Mouse (Mus musculus): ENCODE results near the gene Slc35f3. TPM values are rescaled to one million over a fixed set of nuclear protein-coding genes. Genes with fewer than 3 reads are reported as not detected.
"Not testable (repeated sequence)": the region's sequence is repeated elsewhere in the genome, so short reads cannot be mapped to it uniquely, and the experiment has no call there.

Slc35f3 gene
- total and polyA plus RNA-seq, 2 experiments from 2014 or later: 6.1 to 6.5 TPM

DNA sequence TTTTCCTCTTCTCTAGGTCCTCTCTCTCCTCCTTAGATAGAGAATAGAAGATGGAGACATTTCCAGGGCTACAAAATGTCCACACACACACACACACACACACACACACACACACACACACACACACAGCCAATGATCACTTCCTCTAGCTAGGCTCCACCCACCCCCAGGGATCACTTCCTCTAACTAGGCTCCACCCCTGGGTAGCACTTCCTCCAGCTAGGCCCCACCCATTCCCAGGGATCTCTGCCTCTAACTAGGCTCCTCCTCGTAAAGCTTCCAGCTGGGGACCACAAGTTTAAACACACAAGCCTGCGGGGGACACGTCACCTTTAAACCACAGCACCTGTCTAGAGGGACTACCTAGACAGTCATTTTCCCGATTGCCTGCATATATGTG, 89.2 kb downstream of the Slc35f3 start:
- no peaks in the 10 kb centered on the region for H3K4me1 ChIP-seq (ENCODE audit: insufficient read depth, low read length)
- DNase-seq (ENCODE audit: low spot score) (no peak), ATAC-seq (peak; percentile 25; the same call in 1 of the 2 replicates)
- H3K27me3 ChIP-seq (ENCODE audit: insufficient read depth, low read length): no peaks in the 10 kb centered on the region
- H3K9ac ChIP-seq (replicated peaks; ENCODE audit: low read length): no peak overlapping the region
- H3K4me3 ChIP-seq (ENCODE audit: low read length): no peak overlapping the region
- H3K9me3 ChIP-seq (ENCODE audit: low read length): no peaks in the 10 kb centered on the region
- TF ChIP-seq CTCF (IDR thresholded peaks at IDR 0.05; ENCODE audit: low read depth): no peak
- WGBS: 92% methylated on average over 4 of the region's 4 CpGs
- no peak overlapping the region for H3K27ac ChIP-seq
- H3K4me2 ChIP-seq (ENCODE audit: low read depth, low read length): no peak overlapping the region
- no peaks in the 10 kb centered on the region for H3K36me3 ChIP-seq (ENCODE audit: insufficient read depth, low read length)

GRCm38 (mm10) chr8:126391541-126391940, 93.2 kb downstream of the Slc35f3 start:
- TF ChIP-seq CTCF (IDR thresholded peaks at IDR 0.05; ENCODE audit: low read depth): no peak
- no peak overlapping the region for H3K9ac ChIP-seq (replicated peaks; ENCODE audit: low read length)
- 37% methylated on average over 2 of the region's 2 CpGs for WGBS
- H3K4me3 ChIP-seq (ENCODE audit: low read length): no peak overlapping the region
- no peaks in the 10 kb centered on the region for H3K36me3 ChIP-seq (ENCODE audit: insufficient read depth, low read length)
- H3K27ac ChIP-seq: no peak overlapping the region
- no peaks in the 10 kb centered on the region for H3K4me1 ChIP-seq (ENCODE audit: insufficient read depth, low read length)
- H3K27me3 ChIP-seq (ENCODE audit: insufficient read depth, low read length): no peaks in the 10 kb centered on the region
- H3K9me3 ChIP-seq (ENCODE audit: low read length): no peaks in the 10 kb centered on the region
- DNase-seq (ENCODE audit: low spot score) (peak; percentile 68), ATAC-seq (peak; percentile 57)
- no peak overlapping the region for H3K4me2 ChIP-seq (ENCODE audit: low read depth, low read length)

GRCm38 (mm10) chr8:126395386-126395785, 97.0 kb downstream of the Slc35f3 start:
- DNase-seq (ENCODE audit: low spot score): no peak
- Histone ChIP-seq H3K4me3 (ENCODE audit: low read length) (no peak overlapping the region), H3K36me3 (ENCODE audit: insufficient read depth, low read length) (no peaks in the 10 kb centered on the region), H3K9me3 (ENCODE audit: low read length) (no peaks in the 10 kb centered on the region), H3K4me2 (ENCODE audit: low read depth, low read length) (no peak overlapping the region), H3K4me1 (ENCODE audit: insufficient read depth, low read length) (no peaks in the 10 kb centered on the region), H3K9ac (replicated peaks; ENCODE audit: low read length) (no peak overlapping the region), H3K27ac (no peak overlapping the region), H3K27me3 (ENCODE audit: insufficient read depth, low read length) (no peaks in the 10 kb centered on the region)
- WGBS: 66% methylated on average over 9 of the region's 9 CpGs
- ATAC-seq: no peak
- TF ChIP-seq CTCF (IDR thresholded peaks at IDR 0.05; ENCODE audit: low read depth): no peak

DNA sequence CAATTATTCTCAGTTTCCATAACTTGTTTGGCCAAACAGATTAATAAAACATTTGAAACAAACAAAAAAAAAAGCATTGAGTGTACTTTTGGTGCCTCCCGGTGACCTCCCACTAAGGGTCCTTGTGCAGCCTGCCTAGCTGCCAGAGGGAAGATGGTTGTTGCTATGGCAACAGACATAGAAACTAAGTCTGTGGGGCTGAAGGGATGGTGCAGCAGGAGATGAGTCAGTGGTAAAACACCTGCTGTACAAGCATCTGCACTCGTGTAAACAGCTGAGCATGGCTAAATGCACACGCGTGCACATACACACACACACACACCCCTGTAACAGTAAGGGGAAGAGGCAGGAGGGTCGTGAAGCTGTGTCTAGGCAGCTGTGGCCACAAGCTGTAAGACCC, 97.6 kb downstream of the Slc35f3 start:
- Histone ChIP-seq H3K36me3 (ENCODE audit: insufficient read depth, low read length) (no peaks in the 10 kb centered on the region), H3K4me1 (ENCODE audit: insufficient read depth, low read length) (no peaks in the 10 kb centered on the region), H3K9me3 (ENCODE audit: low read length) (no peaks in the 10 kb centered on the region), H3K27ac (no peak overlapping the region), H3K27me3 (ENCODE audit: insufficient read depth, low read length) (no peaks in the 10 kb centered on the region), H3K4me2 (ENCODE audit: low read depth, low read length) (no peak overlapping the region), H3K4me3 (ENCODE audit: low read length) (no peak overlapping the region), H3K9ac (replicated peaks; ENCODE audit: low read length) (no peak overlapping the region)
- WGBS: 34% methylated on average over 5 of the region's 5 CpGs
- no peak for ATAC-seq
- DNase-seq (ENCODE audit: low spot score): peak; percentile 56
- TF ChIP-seq CTCF (IDR thresholded peaks at IDR 0.05; ENCODE audit: low read depth): no peak

- 74% methylated on average over 3 of the region's 3 CpGs for WGBS
- no peaks in the 10 kb centered on the region for H3K4me1 ChIP-seq (ENCODE audit: insufficient read depth, low read length)
- peak; percentile 42; the same call in 1 of the 2 replicates for TF ChIP-seq CTCF (IDR thresholded peaks at IDR 0.05; ENCODE audit: low read depth)
- DNase-seq (ENCODE audit: low spot score): no peak
- H3K4me2 ChIP-seq (ENCODE audit: low read depth, low read length): no peak overlapping the region
- no peak overlapping the region for H3K27ac ChIP-seq
- no peak overlapping the region for H3K4me3 ChIP-seq (ENCODE audit: low read length)
- no peaks in the 10 kb centered on the region for H3K27me3 ChIP-seq (ENCODE audit: insufficient read depth, low read length)
- no peaks in the 10 kb centered on the region for H3K9me3 ChIP-seq (ENCODE audit: low read length)
- no peak overlapping the region for H3K9ac ChIP-seq (replicated peaks; ENCODE audit: low read length)
- no peaks in the 10 kb centered on the region for H3K36me3 ChIP-seq (ENCODE audit: insufficient read depth, low read length)
- ATAC-seq: no peak
These were observed 100.0 kb downstream of the Slc35f3 start for GRCm38 (mm10) chr8:126398349-126398748.

GRCm38 (mm10) chr8:126404550-126404949, 106.2 kb downstream of the Slc35f3 start:
- not testable (repeated sequence) for H3K36me3 ChIP-seq (ENCODE audit: insufficient read depth, low read length); H3K4me3 ChIP-seq (ENCODE audit: low read length); H3K9me3 ChIP-seq (ENCODE audit: low read length); ATAC-seq; H3K4me2 ChIP-seq (ENCODE audit: low read depth, low read length); H3K27ac ChIP-seq; DNase-seq (ENCODE audit: low spot score); H3K9ac ChIP-seq (replicated peaks; ENCODE audit: low read length); H3K4me1 ChIP-seq (ENCODE audit: insufficient read depth, low read length); H3K27me3 ChIP-seq (ENCODE audit: insufficient read depth, low read length)

DNA sequence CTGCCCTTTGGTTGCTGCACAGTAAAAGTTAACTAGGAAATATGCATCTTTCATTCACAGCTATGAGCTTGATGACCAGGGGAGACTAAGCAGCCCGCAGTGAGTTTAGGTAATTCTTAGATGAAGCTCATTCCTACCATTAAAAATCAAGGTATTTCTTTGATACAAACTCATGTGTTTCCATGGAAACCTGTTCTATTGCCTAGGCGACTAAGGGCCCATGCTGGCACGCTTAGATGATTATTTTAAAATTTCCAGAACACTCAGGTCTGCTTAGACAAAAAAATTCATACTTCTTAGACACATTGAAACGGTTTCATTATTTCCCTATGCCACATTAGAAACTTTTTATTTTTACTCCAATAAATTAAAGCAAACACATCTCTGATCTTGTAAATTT, 106.7 kb downstream of the Slc35f3 start:
- H3K4me1 ChIP-seq (ENCODE audit: insufficient read depth, low read length): no peaks in the 10 kb centered on the region
- DNase-seq (ENCODE audit: low spot score) (peak; percentile 27), ATAC-seq (no peak)
- H3K9me3 ChIP-seq (ENCODE audit: low read length): no peaks in the 10 kb centered on the region
- no peak for TF ChIP-seq CTCF (IDR thresholded peaks at IDR 0.05; ENCODE audit: low read depth)
- H3K27me3 ChIP-seq (ENCODE audit: insufficient read depth, low read length): no peaks in the 10 kb centered on the region
- H3K36me3 ChIP-seq (ENCODE audit: insufficient read depth, low read length): no peaks in the 10 kb centered on the region
- 54% methylated on average over 4 of the region's 4 CpGs for WGBS
- no peak overlapping the region for H3K4me2 ChIP-seq (ENCODE audit: low read depth, low read length)
- H3K27ac ChIP-seq: no peak overlapping the region
- no peak overlapping the region for H3K9ac ChIP-seq (replicated peaks; ENCODE audit: low read length)
- no peak overlapping the region for H3K4me3 ChIP-seq (ENCODE audit: low read length)
